In the genomic region with DNA sequence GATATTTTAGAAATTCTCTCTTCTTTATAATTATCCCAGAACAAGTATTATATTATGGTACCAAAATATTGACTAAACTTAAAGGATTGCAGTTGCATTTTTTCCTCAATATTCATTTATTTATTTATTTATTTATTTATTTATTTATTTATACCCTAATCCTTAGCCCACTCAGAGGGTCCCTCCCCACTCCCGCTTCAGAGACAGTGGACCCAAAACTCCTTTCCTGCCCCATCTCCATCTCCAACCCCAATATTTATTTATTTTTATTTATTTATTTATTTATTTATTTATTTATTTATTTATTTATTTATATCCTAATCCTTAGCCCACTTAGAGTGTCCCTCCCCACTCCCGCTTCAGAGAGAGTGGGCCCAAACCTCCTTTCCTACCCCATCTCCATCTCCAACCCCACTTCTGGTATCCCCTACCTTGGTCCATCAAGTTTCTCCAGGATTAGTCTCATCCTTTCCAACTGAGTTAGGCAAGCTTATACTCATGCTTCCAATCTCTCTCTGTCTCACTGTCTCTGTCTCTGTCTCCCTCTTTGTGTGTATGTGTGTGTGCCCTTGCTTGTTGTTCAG, we compare ENCODE assay signal across 18 mouse cellular contexts.
"Had no signal": no experiment of that assay in that cellular context is flagged by ENCODE, and none has a peak within 500 bp of the region (broad histone marks: within the 10 kb centered on the region; RNA-seq: fewer than 3 reads in every experiment).

No protein-coding gene starts in this region.

- H3K27ac ChIP-seq: lung, embryonic 15.5 days; macrophage; midbrain, embryonic 12.5 days; neural tube, embryonic 12.5 days; stomach, embryonic 15.5 days; stomach, postnatal 0 days had no signal

- ATAC-seq: liver, postnatal 0 days; lung, postnatal 0 days; midbrain, embryonic 16.5 days had no signal

- H3K4me2 ChIP-seq: lung, embryonic 15.5 days; midbrain, embryonic 12.5 days; neural tube, embryonic 12.5 days; stomach, embryonic 15.5 days had no signal

- H3K9ac ChIP-seq: liver, postnatal 0 days; lung, embryonic 15.5 days; midbrain, embryonic 12.5 days; neural tube, embryonic 12.5 days; stomach, embryonic 15.5 days had no signal

- H3K27me3 ChIP-seq: lung, embryonic 15.5 days; megakaryocyte, embryonic 14.5 days; midbrain, embryonic 12.5 days; neural tube, embryonic 12.5 days; stomach, embryonic 15.5 days had no signal

- H3K36me3 ChIP-seq: lung, embryonic 15.5 days; midbrain, embryonic 12.5 days; neural tube, embryonic 12.5 days; stomach, embryonic 15.5 days had no signal

- DNase-seq: liver, postnatal 0 days; lung, adult 2 months; lung, postnatal 14 days; lung, postnatal 36 days; midbrain, embryonic 14.5 days; right cerebral cortex, postnatal 14 days; thymus, adult 2 months; thymus, postnatal 25 days; thymus, postnatal 4 days had no signal

- H3K4me1 ChIP-seq: lung, embryonic 15.5 days; megakaryocyte, embryonic 14.5 days; midbrain, embryonic 12.5 days; neural tube, embryonic 12.5 days; stomach, embryonic 15.5 days had no signal

- H3K9me3 ChIP-seq: lung, embryonic 15.5 days; megakaryocyte, embryonic 14.5 days; midbrain, embryonic 12.5 days; neural tube, embryonic 12.5 days; stomach, embryonic 15.5 days had no signal

- H3K4me3 ChIP-seq: lung, embryonic 15.5 days; megakaryocyte, embryonic 14.5 days; midbrain, embryonic 12.5 days; neural tube, embryonic 12.5 days; stomach, embryonic 15.5 days had no signal
